Mouse (Mus musculus) kidney, adult 8-10 months (tissue): Measurements from ENCODE around the gene Psenen.

Experiments used
- DNase-seq, 2 experiments: peaks; one replicate each; pipeline ENCODE4 v3.0.0; 2022

The Psenen gene

GRCm38 (mm10) chr7:30563117-30563905 lies at the start of gene Psenen, which contains the start of the genes U2af1l4 and Gm49396:
Psenen (minus strand) TSS chr7:30563627.
U2af1l4 (plus strand) TSS chr7:30563301.
Gm49396 (plus strand) TSS chr7:30563344.
- peak; percentile 96 to 97 for DNase-seq

GRCm38 (mm10) chr7:30612654-30613402 lies 49.4 kb upstream of the Psenen start, which contains the start of gene Upk1a:
Upk1a (minus strand) TSS chr7:30612847.
- no peak for DNase-seq

GRCm38 (mm10) chr7:30610043-30610442 lies 46.6 kb upstream of the Psenen start:
- no peak for DNase-seq

GRCm38 (mm10) chr7:30608476-30608875 lies 45.0 kb upstream of the Psenen start:
- DNase-seq, result no peak

- peak in 1 of 2 experiments; percentile 62 for DNase-seq
Observed at GRCm38 (mm10) chr7:30607706-30608309, 44.4 kb upstream of the Psenen start.

GRCm38 (mm10) chr7:30604944-30605343 lies 41.5 kb upstream of the Psenen start:
- DNase-seq, result no peak

- no peak for DNase-seq
Observed at GRCm38 (mm10) chr7:30604424-30604823, 41.0 kb upstream of the Psenen start.

- DNase-seq, result peak; percentile 58 to 84
Observed at GRCm38 (mm10) chr7:30602583-30602982, 39.2 kb upstream of the Psenen start.

- DNase-seq, result peak; percentile 53 to 66
Observed at GRCm38 (mm10) chr7:30600651-30601050, 37.2 kb upstream of the Psenen start.

- peak; percentile 97 for DNase-seq
Observed at GRCm38 (mm10) chr7:30599933-30600353, 36.5 kb upstream of the Psenen start.

GRCm38 (mm10) chr7:30598786-30599185 lies 35.4 kb upstream of the Psenen start, which contains the start of gene Zbtb32:
Zbtb32 (minus strand) TSS chr7:30598909.
- no peak for DNase-seq

- no peak for DNase-seq
Observed at GRCm38 (mm10) chr7:30596811-30597210, 33.4 kb upstream of the Psenen start.

- DNase-seq, result no peak
Observed at GRCm38 (mm10) chr7:30596093-30596492, 32.7 kb upstream of the Psenen start.

- DNase-seq, result no peak
Observed at GRCm38 (mm10) chr7:30594510-30595024, 31.1 kb upstream of the Psenen start.

- DNase-seq, result no peak
Observed at GRCm38 (mm10) chr7:30593579-30594509, 30.4 kb upstream of the Psenen start.

- no peak for DNase-seq
Observed at GRCm38 (mm10) chr7:30592772-30593423, 29.5 kb upstream of the Psenen start.

- no peak for DNase-seq
Observed at GRCm38 (mm10) chr7:30591605-30591951, 28.2 kb upstream of the Psenen start.

GRCm38 (mm10) chr7:30590927-30591604 lies 27.6 kb upstream of the Psenen start:
- no peak for DNase-seq

- peak; percentile 86 to 91 for DNase-seq
Observed at GRCm38 (mm10) chr7:30589435-30590301, 26.2 kb upstream of the Psenen start.
